Mouse (Mus musculus): ENCODE measurements around the gene Parm1.

Parm1 gene

DNA sequence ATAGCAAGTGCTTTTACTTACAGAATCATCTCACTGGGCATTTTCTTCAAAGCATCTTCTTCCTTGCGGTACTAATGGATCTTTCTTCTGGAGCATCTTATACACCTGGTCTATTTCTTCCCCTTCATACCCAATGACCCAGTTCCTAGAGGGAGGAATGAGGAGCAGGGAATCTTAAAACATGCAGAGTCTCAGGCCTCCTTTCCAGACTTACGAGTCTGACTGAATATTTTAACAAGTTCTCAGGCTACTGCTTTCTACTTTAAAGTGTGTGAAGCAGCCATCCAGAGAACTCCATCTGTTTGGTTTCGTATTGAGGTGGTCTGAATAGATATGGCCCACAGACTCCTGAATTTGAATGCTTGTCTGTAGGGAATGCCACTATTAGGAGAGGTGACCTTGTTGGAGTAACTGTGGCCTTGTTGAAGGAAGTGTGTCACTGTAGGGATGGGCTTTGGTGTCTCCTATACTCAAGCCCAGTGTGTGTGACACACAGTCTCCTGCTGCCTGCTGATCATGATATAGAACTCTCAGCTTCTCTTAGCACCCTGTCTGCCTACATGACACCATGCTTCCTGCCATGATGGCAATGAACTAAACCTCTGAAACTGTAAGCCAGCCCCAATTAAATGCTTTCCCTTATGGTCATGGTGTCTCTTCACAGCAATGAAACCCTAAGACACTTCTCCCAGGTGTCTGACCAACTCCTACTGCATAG lies 137.1 kb downstream of the Parm1 start:
- DNase-seq (ENCODE audit: low read depth) = no peak

DNA sequence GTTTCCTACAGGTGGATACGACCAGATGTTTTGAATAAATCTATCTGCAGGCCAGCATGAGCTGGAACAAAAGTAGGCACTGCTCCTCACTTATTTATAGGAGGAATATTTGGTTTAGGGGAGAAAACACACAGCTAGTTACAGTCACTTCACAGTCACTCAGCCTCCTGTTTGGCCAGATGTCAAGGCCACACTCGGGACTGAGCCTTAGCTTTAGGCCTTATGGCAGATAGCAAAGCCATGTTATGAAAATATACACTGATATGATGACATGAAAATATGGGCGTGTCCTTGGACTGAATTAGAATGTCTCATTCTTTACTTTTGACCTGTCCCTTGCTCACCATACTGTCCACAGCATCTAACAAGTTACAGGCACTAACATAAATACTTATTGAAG lies 137.8 kb downstream of the Parm1 start:
- no peak for DNase-seq (ENCODE audit: low read depth)

DNA sequence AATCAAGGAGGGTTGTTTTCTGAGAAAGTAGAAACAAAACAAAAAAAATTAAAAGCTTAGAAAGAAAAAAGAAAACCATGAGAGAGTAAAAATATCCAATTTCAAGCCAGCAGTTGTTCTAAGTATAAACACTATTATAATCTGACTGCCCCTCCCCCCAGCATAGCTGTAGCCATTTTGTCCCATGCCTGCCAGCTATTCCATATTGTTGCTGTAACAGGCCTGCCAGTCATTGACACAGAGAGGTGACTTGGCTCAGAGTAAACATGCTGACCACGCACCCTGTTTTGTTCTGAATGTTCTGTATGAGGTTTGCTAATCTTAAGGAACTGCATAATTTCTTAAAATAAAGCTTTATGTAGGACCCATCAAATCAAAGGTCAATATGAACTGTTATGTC lies 145.3 kb downstream of the Parm1 start:
- no peak for DNase-seq (ENCODE audit: low read depth)

DNA sequence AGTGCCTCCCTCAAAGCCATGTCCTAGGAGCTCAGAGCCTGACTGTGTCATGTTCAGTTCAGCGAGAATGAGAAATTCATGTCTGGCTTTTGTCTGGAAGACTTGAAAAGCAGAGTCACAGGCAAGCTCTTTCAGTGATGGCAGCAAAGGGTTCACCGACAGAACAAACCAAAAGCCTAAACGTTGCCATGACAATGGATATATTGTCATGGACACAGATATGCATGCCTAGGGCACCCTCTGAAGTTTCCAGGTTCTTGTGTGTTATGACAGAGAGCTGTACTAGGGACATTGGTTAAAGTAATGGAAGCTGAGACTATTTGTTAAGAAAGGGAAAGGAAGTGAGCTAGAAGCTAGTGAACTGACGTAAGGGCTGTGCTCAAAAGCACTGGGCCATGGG lies 149.7 kb downstream of the Parm1 start:
- DNase-seq (ENCODE audit: low read depth) = no peak

DNA sequence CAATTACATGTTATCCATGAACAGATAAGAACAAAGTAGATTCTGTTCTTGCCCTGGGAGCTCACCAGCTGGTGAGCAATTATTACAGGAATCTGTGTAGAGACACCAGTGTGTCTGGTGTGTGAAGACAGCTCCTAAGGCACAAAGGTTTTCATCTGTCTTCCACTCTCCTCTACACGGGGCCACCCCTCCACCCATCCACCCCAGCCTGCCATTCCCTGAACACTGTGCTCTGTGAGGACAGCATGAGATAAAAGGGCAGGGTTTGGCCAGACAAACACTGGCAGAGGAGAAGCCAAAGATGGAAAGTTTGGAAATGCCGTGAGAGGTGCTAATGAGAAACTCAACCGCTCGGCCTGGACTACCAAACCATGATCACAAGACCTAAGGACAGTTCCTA lies 151.8 kb downstream of the Parm1 start:
- DNase-seq (ENCODE audit: low read depth) = no peak
